Mouse (Mus musculus): ENCODE results near the gene Serinc3.

- TF ChIP-seq CTCF (IDR thresholded peaks at IDR 0.05; ENCODE audit: borderline replicate concordance, extremely low read depth, insufficient read depth, insufficient read length) (no peak), POLR2A (IDR thresholded peaks at IDR 0.05; ENCODE audit: borderline replicate concordance, extremely low read depth, insufficient read depth, insufficient read length, poor library complexity, severe bottlenecking) (no peak)
Observed at GRCm38 (mm10) chr2:163637655-163638266, 7.2 kb downstream of the Serinc3 start.

Measured in brain, embryonic 14.5 days (tissue).